Mouse (Mus musculus) hindbrain, embryonic 15.5 days (tissue): ENCODE results near the gene 1810037I17Rik. TPM values are rescaled to one million over a fixed set of nuclear protein-coding genes. Genes with fewer than 3 reads are reported as not detected.
"Not testable (repeated sequence)": the region's sequence is repeated elsewhere in the genome, so short reads cannot be mapped to it uniquely, and the experiment has no call there.

Experiments
- ATAC-seq: fragments of 200-750 bp; cut with Nextera tagmentation; 2 replicates; pipeline ENCODE4 v1.8.0; 2017; ENCODE audit warnings: low read depth, moderate number of reproducible peaks, moderate TSS enrichment; ENCODE audit not compliant: low FRiP score
- H3K27ac ChIP-seq: fragments of 300-500 bp; sonication (generic); replicated peaks from 2 replicates; pipeline ENCODE4 v1.5.1; 2015; ENCODE audit warnings: mild to moderate bottlenecking, inconsistent platforms
- H3K27me3 ChIP-seq: fragments of 300-500 bp; sonication (generic); 2 replicates; pipeline ENCODE4 v1.6.1; 2015; ENCODE audit warnings: control low read depth, inconsistent platforms
- H3K36me3 ChIP-seq: fragments of 300-500 bp; sonication (generic); 2 replicates; pipeline ENCODE4 v1.6.1; 2015; ENCODE audit warnings: control low read depth, inconsistent platforms
- H3K4me1 ChIP-seq: fragments of 300-500 bp; sonication (generic); replicated peaks from 2 replicates; pipeline ENCODE4 v1.6.1; 2015; ENCODE audit warnings: control low read depth, inconsistent platforms
- H3K4me2 ChIP-seq: fragments of 300-500 bp; sonication (generic); 2 replicates; pipeline ENCODE4 v1.6.1; 2015; ENCODE audit warnings: moderate library complexity, mild to moderate bottlenecking, inconsistent platforms
- H3K4me3 ChIP-seq: fragments of 300-500 bp; sonication (generic); 2 replicates; pipeline ENCODE4 v1.5.1; 2015; ENCODE audit warnings: mild to moderate bottlenecking, inconsistent platforms
- H3K9ac ChIP-seq: fragments of 300-500 bp; sonication (generic); 2 replicates; pipeline ENCODE4 v1.6.1; 2015; ENCODE audit warnings: inconsistent platforms
- H3K9me3 ChIP-seq: fragments of 300-500 bp; sonication (generic); 2 replicates; pipeline ENCODE4 v1.6.1; 2016; ENCODE audit warnings: control low read depth, inconsistent platforms
- WGBS: fragments of 180-500 bp; shearing (Covaris S2); methylation state at CpG from one replicate; pipeline ENCODE4 v1.1.7; 2015; 5-methylcytosine and 5-hydroxymethylcytosine counted together
- polyA plus RNA-seq: library from polyadenylated mRNA; unstranded; fragments of >200 nt; fragmentation: Nextera tagmentation; extraction: Ambion mirVana; gene quantifications from 2 replicates; pipeline ENCODE4 v1.2.1, GENCODE M21; 2015

The 1810037I17Rik gene
- polyA plus RNA-seq, 1 experiment from 2014 or later: 85.4 TPM

GRCm38 (mm10) chr3:122915493-122915892 is 8.5 kb upstream of the 1810037I17Rik start:
- Histone ChIP-seq H3K27ac (no peak overlapping the region), H3K9ac (no peak overlapping the region), H3K9me3 (no peaks in the 10 kb centered on the region), H3K36me3 (no peaks in the 10 kb centered on the region), H3K27me3 (no peaks in the 10 kb centered on the region), H3K4me1 (no peaks in the 10 kb centered on the region), H3K4me2 (no peak overlapping the region), H3K4me3 (no peak overlapping the region)
- ATAC-seq: no peak
- 83% methylated on average over 5 of the region's 5 CpGs for WGBS

DNA sequence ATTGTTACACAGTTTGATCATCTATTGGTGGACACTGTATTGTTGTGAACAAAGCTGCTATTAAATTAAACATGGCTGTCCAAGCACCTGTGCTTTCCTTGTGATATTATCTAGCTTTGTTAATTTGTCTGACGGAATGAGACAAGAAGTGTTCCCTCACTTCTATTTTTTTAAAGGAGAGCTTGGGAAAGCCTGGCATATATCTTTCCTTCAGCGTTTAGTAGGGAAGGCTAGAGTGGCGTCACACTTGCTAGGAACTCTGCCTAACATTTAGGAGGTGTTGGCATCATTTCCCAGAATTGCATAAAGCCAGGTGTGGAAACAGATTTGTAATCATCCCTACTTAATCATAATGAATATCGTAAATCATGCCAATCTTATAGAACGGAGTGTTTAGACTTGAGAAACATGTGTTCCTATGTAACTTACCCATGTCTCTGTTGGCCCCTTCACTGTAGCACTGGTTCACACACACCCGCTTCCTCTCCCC is 7.8 kb upstream of the 1810037I17Rik start:
- H3K9me3 ChIP-seq: no peaks in the 10 kb centered on the region
- H3K4me2 ChIP-seq: no peak overlapping the region
- H3K4me3 ChIP-seq: no peak overlapping the region
- no peak overlapping the region for H3K9ac ChIP-seq
- no peak for ATAC-seq
- no peaks in the 10 kb centered on the region for H3K36me3 ChIP-seq
- WGBS: 89% methylated on average over 6 of the region's 6 CpGs
- no peak overlapping the region for H3K27ac ChIP-seq
- H3K4me1 ChIP-seq: no peaks in the 10 kb centered on the region
- H3K27me3 ChIP-seq: no peaks in the 10 kb centered on the region

GRCm38 (mm10) chr3:122918672-122919071 is 5.3 kb upstream of the 1810037I17Rik start:
- no peak overlapping the region for H3K9ac ChIP-seq
- H3K4me2 ChIP-seq: no peak overlapping the region
- H3K4me3 ChIP-seq: no peak overlapping the region
- no peak for ATAC-seq
- no peak overlapping the region for H3K27ac ChIP-seq
- no peaks in the 10 kb centered on the region for H3K9me3 ChIP-seq
- no peaks in the 10 kb centered on the region for H3K36me3 ChIP-seq
- WGBS: 85% methylated on average over 2 of the region's 2 CpGs
- H3K27me3 ChIP-seq: no peaks in the 10 kb centered on the region
- no peaks in the 10 kb centered on the region for H3K4me1 ChIP-seq

- H3K4me2 ChIP-seq: no peak within 1 kb of the TSS
- 78% methylated on average over 8 of the region's 8 CpGs for WGBS
Observed at GRCm38 (mm10) chr3:122919260-122919659, 4.7 kb upstream of the 1810037I17Rik start, which contains the start of gene Gm10959. Gene Gm10959, minus strand, starts transcription at chr3:122919360.

DNA sequence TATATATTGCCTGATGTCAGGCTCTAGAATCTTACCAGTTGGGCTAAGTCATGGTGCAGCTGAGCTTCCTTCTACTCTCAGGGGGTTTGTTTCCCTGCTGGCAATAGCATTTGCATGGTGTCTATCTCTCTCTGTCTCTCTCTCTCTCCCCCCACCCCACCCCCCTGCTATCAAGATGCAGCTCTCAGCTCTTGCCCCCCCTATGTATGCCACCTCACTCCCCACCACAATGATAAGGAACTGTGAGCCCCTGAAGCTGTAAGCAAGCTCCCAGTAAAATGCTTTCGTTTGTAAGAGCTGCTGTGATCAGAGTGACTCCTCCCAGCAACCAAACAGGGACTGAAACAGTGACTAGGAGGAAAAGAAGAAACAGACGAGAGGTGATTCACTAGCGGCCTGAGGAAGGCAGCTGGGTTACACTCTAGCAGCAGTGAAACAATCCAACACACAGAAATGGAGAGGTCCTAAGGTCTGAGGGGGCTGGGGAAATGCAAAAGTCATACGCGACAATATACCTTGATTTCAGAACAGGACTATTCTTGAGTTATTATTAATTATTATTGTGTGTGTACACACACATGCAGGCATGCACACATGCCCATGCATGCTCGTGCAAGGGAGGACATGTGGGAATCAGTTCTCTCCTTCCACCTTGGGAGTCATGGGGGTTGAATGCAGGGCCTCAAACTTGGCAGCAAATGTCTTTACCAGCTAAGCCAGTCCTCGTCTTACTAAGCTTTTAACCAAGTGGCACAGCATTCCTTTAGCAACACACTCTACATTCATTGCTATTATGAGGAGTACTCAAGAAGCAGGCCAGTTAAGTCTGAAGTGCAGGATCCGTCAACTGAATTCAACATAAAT is 3.2 kb upstream of the 1810037I17Rik start:
- Histone ChIP-seq H3K4me3 (no peak overlapping the region), H3K9ac (no peak overlapping the region), H3K27ac (no peak overlapping the region), H3K4me1 (peaks cover 7% of the 10 kb centered on the region), H3K36me3 (no peaks in the 10 kb centered on the region), H3K4me2 (no peak overlapping the region), H3K27me3 (no peaks in the 10 kb centered on the region), H3K9me3 (no peaks in the 10 kb centered on the region)
- 72% methylated on average over 8 of the region's 8 CpGs for WGBS
- ATAC-seq: no peak

More at GRCm38 (mm10) chr3:122919260-122919659, 4.7 kb upstream of the 1810037I17Rik start, which contains the start of gene Gm10959:
- no peaks in the 10 kb centered on the region for H3K27me3 ChIP-seq
- no peaks in the 10 kb centered on the region for H3K9me3 ChIP-seq
- no peak for ATAC-seq
- no peaks in the 10 kb centered on the region for H3K4me1 ChIP-seq
- no peaks in the 10 kb centered on the region for H3K36me3 ChIP-seq
- no peak within 1 kb of the TSS for H3K9ac ChIP-seq
- no peak within 1 kb of the TSS for H3K27ac ChIP-seq
- no peak within 1 kb of the TSS for H3K4me3 ChIP-seq

DNA sequence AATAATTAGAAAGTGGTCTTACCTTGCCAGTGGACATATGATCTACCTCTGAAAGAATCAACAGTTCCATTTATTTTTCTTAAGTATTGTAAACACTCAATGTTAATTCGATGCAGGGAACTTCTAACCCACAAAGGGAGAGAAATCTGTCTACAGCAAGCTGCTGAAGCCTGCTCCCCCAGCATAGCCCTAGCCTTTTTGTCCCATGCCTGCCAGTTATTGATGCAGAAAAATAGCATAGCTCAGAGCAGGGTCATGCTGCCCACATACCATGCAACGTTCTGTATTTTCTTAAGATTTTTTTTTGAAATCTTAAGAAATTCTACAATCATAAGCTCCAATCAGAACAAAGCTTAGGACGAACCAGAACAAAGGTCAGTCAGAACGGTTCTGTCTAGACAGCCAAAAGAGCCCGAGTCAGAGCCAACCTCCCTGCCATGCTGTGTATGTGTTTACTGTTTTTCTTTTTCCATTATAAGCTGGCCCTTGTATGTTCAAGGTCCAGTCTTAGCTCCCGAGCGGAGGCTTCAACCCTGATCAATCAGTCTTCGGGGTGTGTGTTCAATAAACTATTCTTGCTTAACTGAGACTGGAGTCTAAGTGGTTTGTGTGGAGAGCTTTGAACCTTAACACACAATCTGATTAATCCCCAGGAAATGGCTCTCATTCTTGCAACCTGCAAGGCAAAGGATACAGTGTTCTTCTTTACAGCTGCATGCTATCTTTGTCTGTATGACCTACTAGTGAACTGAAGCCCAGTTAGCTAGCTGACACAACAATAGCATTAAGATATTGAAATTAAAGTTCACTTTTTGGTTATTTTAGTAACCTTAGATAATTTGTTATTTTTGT is 2.1 kb upstream of the 1810037I17Rik start:
- Histone ChIP-seq H3K4me3 (no peak overlapping the region), H3K27ac (no peak overlapping the region), H3K9me3 (no peaks in the 10 kb centered on the region), H3K4me2 (no peak overlapping the region), H3K9ac (no peak overlapping the region), H3K4me1 (peaks cover 11% of the 10 kb centered on the region), H3K36me3 (no peaks in the 10 kb centered on the region), H3K27me3 (no peaks in the 10 kb centered on the region)
- 85% methylated on average over 8 of the region's 8 CpGs for WGBS
- no peak for ATAC-seq

- Histone ChIP-seq H3K27ac (no peak overlapping the region), H3K27me3 (no peaks in the 10 kb centered on the region), H3K9ac (no peak overlapping the region), H3K36me3 (no peaks in the 10 kb centered on the region), H3K4me1 (peaks cover 11% of the 10 kb centered on the region), H3K9me3 (no peaks in the 10 kb centered on the region), H3K4me3 (no peak overlapping the region), H3K4me2 (peak overlapping the region; percentile 74; the same call in 1 of the 2 replicates)
- 74% methylated on average over 7 of the region's 7 CpGs for whole genome bisulfite sequencing
- no peak for ATAC-seq
Observed at GRCm38 (mm10) chr3:122923147-122923546, 856 bp upstream of the 1810037I17Rik start.

DNA sequence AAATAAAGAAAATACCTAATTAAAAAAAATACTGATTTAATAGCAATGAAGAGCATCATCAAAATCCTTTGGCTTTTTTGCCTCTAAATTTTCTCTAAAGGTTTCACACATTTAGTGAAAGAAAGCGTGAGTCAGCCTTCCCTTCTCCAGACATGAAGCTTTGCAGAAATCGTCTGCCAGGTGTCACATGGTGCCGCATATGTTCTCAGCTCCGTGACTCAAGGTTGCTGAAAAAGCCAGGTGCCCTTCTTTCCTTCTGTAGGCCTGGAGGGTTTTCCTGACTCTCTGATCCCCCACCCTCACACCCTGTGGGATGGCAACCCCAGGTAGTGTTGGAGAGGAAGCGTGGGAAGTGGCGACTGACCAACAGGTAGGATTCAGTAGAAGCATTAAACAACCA is 5.7 kb downstream of the 1810037I17Rik start:
- H3K9me3 ChIP-seq: no peaks in the 10 kb centered on the region
- no peak overlapping the region for H3K27ac ChIP-seq
- peaks cover 11% of the 10 kb centered on the region for H3K4me1 ChIP-seq
- no peak overlapping the region for H3K9ac ChIP-seq
- H3K4me2 ChIP-seq: no peak overlapping the region
- WGBS: 92% methylated on average over 6 of the region's 6 CpGs
- no peaks in the 10 kb centered on the region for H3K27me3 ChIP-seq
- ATAC-seq: no peak
- H3K36me3 ChIP-seq: peaks cover 9% of the 10 kb centered on the region; the same call in 1 of the 2 replicates
- H3K4me3 ChIP-seq: no peak overlapping the region

DNA sequence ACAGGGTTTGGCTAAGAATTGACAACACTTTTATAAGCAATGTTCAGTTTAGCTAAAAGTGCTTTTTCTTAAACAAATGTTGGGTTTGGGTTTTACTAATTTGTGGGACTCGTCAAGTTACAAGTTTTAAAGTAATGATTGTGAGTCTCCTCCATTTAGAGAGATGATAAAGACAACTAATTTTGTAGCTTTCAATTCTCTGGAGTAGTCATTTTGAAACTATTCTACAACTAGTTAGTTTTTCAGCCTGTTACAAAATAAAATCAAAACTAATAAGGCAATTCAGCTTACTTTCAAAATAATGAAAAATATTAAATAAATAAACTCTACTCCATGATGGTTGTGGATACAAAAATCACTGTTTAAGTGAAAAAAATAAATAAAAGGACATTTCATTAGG is 8.5 kb downstream of the 1810037I17Rik start:
- H3K27me3 ChIP-seq: no peaks in the 10 kb centered on the region

DNA sequence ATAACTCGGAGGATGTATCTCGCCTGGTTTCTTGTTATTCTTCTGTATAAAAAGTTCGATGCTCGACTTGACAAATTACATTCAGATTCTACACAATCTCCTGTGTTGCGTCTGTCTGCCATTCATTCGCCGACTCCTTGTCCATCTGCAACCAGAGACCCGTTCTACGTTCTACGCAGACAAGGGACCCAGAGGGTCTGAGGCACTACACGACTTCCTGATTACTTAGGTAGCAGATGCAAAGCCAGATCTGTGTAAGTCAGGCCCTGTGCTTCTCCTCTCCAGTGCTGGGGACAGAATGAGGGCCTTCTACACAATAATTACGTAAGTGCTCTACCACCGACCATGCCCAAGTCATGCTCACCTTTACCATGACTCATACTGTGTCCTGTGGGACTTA is 13.2 kb downstream of the 1810037I17Rik start:
- H3K4me2 ChIP-seq, H3K27ac ChIP-seq, H3K4me1 ChIP-seq, H3K9ac ChIP-seq, ATAC-seq, H3K36me3 ChIP-seq, H3K9me3 ChIP-seq, H3K4me3 ChIP-seq, H3K27me3 ChIP-seq: not testable (repeated sequence)
- 79% methylated on average over 13 of the region's 13 CpGs for WGBS

More for the DNA sequence above, 8.5 kb downstream of the 1810037I17Rik start:
- H3K4me3 ChIP-seq: no peak overlapping the region
- H3K27ac ChIP-seq: no peak overlapping the region
- WGBS: 86% methylated on average over 1 of the region's 1 CpGs
- no peaks in the 10 kb centered on the region for H3K9me3 ChIP-seq
- no peak overlapping the region for H3K9ac ChIP-seq
- H3K4me1 ChIP-seq: no peaks in the 10 kb centered on the region
- ATAC-seq: no peak
- H3K36me3 ChIP-seq: peaks cover 9% of the 10 kb centered on the region; the same call in 1 of the 2 replicates
- no peak overlapping the region for H3K4me2 ChIP-seq

- H3K4me1 ChIP-seq: no peaks in the 10 kb centered on the region
- H3K9ac ChIP-seq: no peak overlapping the region
- 81% methylated on average over 2 of the region's 2 CpGs for WGBS
- H3K27me3 ChIP-seq: no peaks in the 10 kb centered on the region
- H3K4me2 ChIP-seq: no peak overlapping the region
- H3K4me3 ChIP-seq: no peak overlapping the region
- ATAC-seq: no peak
- H3K9me3 ChIP-seq: no peaks in the 10 kb centered on the region
- 0 out of 2 replicates have a peak, but pooled peaks cover 2% of the 10 kb centered on the region for H3K36me3 ChIP-seq
- no peak overlapping the region for H3K27ac ChIP-seq
Observed at GRCm38 (mm10) chr3:122939215-122939614, 15.2 kb downstream of the 1810037I17Rik start.
